Mouse (Mus musculus) CH12.LX (cell line): ENCODE data around the gene Hck. TPM values are rescaled to one million over a fixed set of nuclear protein-coding genes. Genes with fewer than 3 reads are reported as not detected.

Experiments
- DNase-seq: peaks from one replicate; pipeline ENCODE4 v3.0.0-alpha.2; 2013; ENCODE audit errors: extremely low read depth
- H3K27ac ChIP-seq: 2 replicates; pipeline ENCODE4 v1.5.1; 2012; ENCODE audit warnings: low read depth, mild to moderate bottlenecking, control low read depth, moderate library complexity; ENCODE audit not compliant: insufficient read depth
- H3K27me3 ChIP-seq: replicated peaks from 2 replicates; pipeline ENCODE3; 2012; ENCODE audit warnings: inconsistent platforms
- H3K36me3 ChIP-seq, 2 experiments: replicated peaks in 1 of 2; 2 replicates each; pipeline versions ENCODE3 to v1.6.1; 2012; ENCODE audit warnings: inconsistent platforms in 1 of 2, low read length in 1 of 2, mild to moderate bottlenecking in 1 of 2, mixed read lengths in 1 of 2, moderate library complexity in 1 of 2; ENCODE audit not compliant: control insufficient read depth in 1 of 2, insufficient read depth in 1 of 2
- H3K4me1 ChIP-seq, 2 experiments: 2 replicates each; pipeline ENCODE4 v1.6.1; 2012; ENCODE audit warnings: inconsistent platforms in 1 of 2, moderate library complexity in 1 of 2; ENCODE audit not compliant: insufficient read depth in 2 of 2, control insufficient read depth in 1 of 2
- H3K4me2 ChIP-seq: 2 replicates; pipeline ENCODE4 v1.6.1; 2012; ENCODE audit warnings: low read depth, mild to moderate bottlenecking, control low read depth; ENCODE audit not compliant: poor library complexity, insufficient read depth, severe bottlenecking
- H3K4me3 ChIP-seq, 3 experiments: fragments of 150-350 bp in 1 of 3; sonication (generic) in 1 of 3; replicated peaks in 1 of 3; 2 replicates each; pipeline versions ENCODE3 to v1.5.1; 2011 to 2012; ENCODE audit warnings: low read depth in 2 of 3, low read length in 2 of 3, mild to moderate bottlenecking in 2 of 3, moderate library complexity in 2 of 3, control low read depth in 1 of 3, improper control_type of control experiment in 1 of 3, inconsistent platforms in 1 of 3, mixed read lengths in 1 of 3; ENCODE audit not compliant: poor library complexity in 1 of 3
- H3K79me2 ChIP-seq: replicated peaks from 2 replicates; pipeline ENCODE4 v1.6.1; 2012; ENCODE audit warnings: mild to moderate bottlenecking, moderate library complexity; ENCODE audit not compliant: control insufficient read depth, poor library complexity, insufficient read depth, severe bottlenecking; ENCODE audit errors: extremely low read depth
- H3K9ac ChIP-seq: 2 replicates; pipeline ENCODE4 v1.6.1; 2012; ENCODE audit warnings: low read depth, mild to moderate bottlenecking, control low read depth, moderate library complexity; ENCODE audit not compliant: insufficient read depth
- H3K9me3 ChIP-seq: replicated peaks from 2 replicates; pipeline ENCODE3; 2012; ENCODE audit warnings: low read length, inconsistent platforms, mixed read lengths
- BHLHE40 ChIP-seq: IDR thresholded peaks from 2 replicates; pipeline ENCODE4 v1.6.1; 2011; ENCODE audit warnings: mild to moderate bottlenecking, low read depth, low read length, improper control_type of control experiment
- CTCF ChIP-seq, 2 experiments: IDR thresholded peaks in 1 of 2; conservative IDR thresholded peaks in 1 of 2; 2 replicates each; pipeline ENCODE4 v1.5.1; 2011 to 2012; ENCODE audit warnings: low read depth in 2 of 2, low read length in 2 of 2, improper control_type of control experiment in 1 of 2, inconsistent platforms in 1 of 2, mild to moderate bottlenecking in 1 of 2, moderate library complexity in 1 of 2
- E2F4 ChIP-seq: IDR thresholded peaks from 2 replicates; pipeline ENCODE4 v1.6.1; 2011; ENCODE audit warnings: low read depth, low read length, improper control_type of control experiment; ENCODE audit not compliant: insufficient replicate concordance
- EP300 ChIP-seq: IDR thresholded peaks from 2 replicates; pipeline ENCODE4 v1.6.1; 2011; ENCODE audit warnings: low read length, improper control_type of control experiment
- ETS1 ChIP-seq: conservative IDR thresholded peaks from 2 replicates; pipeline ENCODE4 v1.6.1; 2012; ENCODE audit warnings: low read depth, mild to moderate bottlenecking, inconsistent platforms, low read length, improper control_type of control experiment, moderate library complexity
- HCFC1 ChIP-seq: IDR thresholded peaks from 2 replicates; pipeline ENCODE4 v1.6.1; 2012; ENCODE audit warnings: low read depth, mild to moderate bottlenecking, inconsistent platforms, low read length, improper control_type of control experiment
- JUN ChIP-seq: IDR thresholded peaks from 2 replicates; pipeline ENCODE4 v1.6.1; 2011; ENCODE audit warnings: low read depth, mild to moderate bottlenecking, low read length, improper control_type of control experiment, moderate library complexity; ENCODE audit not compliant: insufficient read depth
- JUND ChIP-seq: conservative IDR thresholded peaks from 2 replicates; pipeline ENCODE4 v1.6.1; 2011; ENCODE audit warnings: low read depth, low read length, improper control_type of control experiment
- MAFK ChIP-seq: IDR thresholded peaks from 2 replicates; pipeline ENCODE4 v1.6.1; 2011; ENCODE audit warnings: low read length, improper control_type of control experiment; ENCODE audit not compliant: insufficient replicate concordance
- MAX ChIP-seq: IDR thresholded peaks from 2 replicates; pipeline ENCODE4 v1.6.1; 2011; ENCODE audit warnings: low read length, improper control_type of control experiment
- MEF2A ChIP-seq: IDR thresholded peaks from 2 replicates; pipeline ENCODE4 v1.6.1; 2014; ENCODE audit warnings: low read depth, mild to moderate bottlenecking, inconsistent platforms, low read length, improper control_type of control experiment, borderline replicate concordance
- MXI1 ChIP-seq: IDR thresholded peaks from 2 replicates; pipeline ENCODE4 v1.6.1; 2011; ENCODE audit warnings: mild to moderate bottlenecking, low read depth, low read length, improper control_type of control experiment
- NELFE ChIP-seq: IDR thresholded peaks from 2 replicates; pipeline ENCODE4 v1.6.1; 2011; ENCODE audit warnings: low read depth, low read length, improper control_type of control experiment
- PAX5 ChIP-seq: IDR thresholded peaks from 2 replicates; pipeline ENCODE4 v1.6.1; 2012; ENCODE audit warnings: low read length, inconsistent platforms, mixed read lengths
- POLR2A ChIP-seq: IDR thresholded peaks from 2 replicates; pipeline ENCODE4 v1.6.1; 2011; ENCODE audit warnings: low read depth, mild to moderate bottlenecking, improper control_type of control experiment, low read length
- RAD21 ChIP-seq: IDR thresholded peaks from 2 replicates; pipeline ENCODE4 v1.6.1; 2011; ENCODE audit warnings: low read depth, mild to moderate bottlenecking, low read length, improper control_type of control experiment, moderate library complexity
- RCOR1 ChIP-seq: conservative IDR thresholded peaks from 2 replicates; pipeline ENCODE4 v1.6.1; 2012; ENCODE audit warnings: low read depth, mild to moderate bottlenecking, inconsistent platforms, low read length, improper control_type of control experiment
- SIN3A ChIP-seq: IDR thresholded peaks from 2 replicates; pipeline ENCODE4 v1.6.1; 2012; ENCODE audit warnings: low read length, improper control_type of control experiment, inconsistent platforms
- SMC3 ChIP-seq: IDR thresholded peaks from 2 replicates; pipeline ENCODE4 v1.6.1; 2011; ENCODE audit warnings: low read depth, low read length, improper control_type of control experiment
- TBP ChIP-seq: conservative IDR thresholded peaks from 2 replicates; pipeline ENCODE4 v1.6.1; 2011; ENCODE audit warnings: low read depth, low read length, improper control_type of control experiment
- TCF12 ChIP-seq: IDR thresholded peaks from 2 replicates; pipeline ENCODE4 v1.6.1; 2014; ENCODE audit warnings: low read depth, mild to moderate bottlenecking, inconsistent platforms, low read length, improper control_type of control experiment
- UBTF ChIP-seq: IDR thresholded peaks from 2 replicates; pipeline ENCODE4 v1.6.1; 2012; ENCODE audit warnings: low read depth, mild to moderate bottlenecking, inconsistent platforms, low read length, improper control_type of control experiment, moderate library complexity
- USF1 ChIP-seq: IDR thresholded peaks from 2 replicates; pipeline ENCODE4 v1.6.1; 2014; ENCODE audit warnings: low read depth, mild to moderate bottlenecking, inconsistent platforms, low read length, improper control_type of control experiment
- USF2 ChIP-seq: conservative IDR thresholded peaks from 2 replicates; pipeline ENCODE4 v1.6.1; 2011; ENCODE audit warnings: low read depth, low read length, improper control_type of control experiment
- ZC3H11A ChIP-seq: IDR thresholded peaks from 2 replicates; pipeline ENCODE4 v1.6.1; 2012; ENCODE audit warnings: low read depth, mild to moderate bottlenecking, inconsistent platforms, low read length, improper control_type of control experiment
- dilution Hi-C: fragments of 300-500 bp; cut with MboI; formaldehyde crosslinking; loops from 2 replicates; pipeline ENCODE4 v1.14.3; 2020; ENCODE audit warnings: low sequenced_read_pairs; ENCODE audit not compliant: extremely low pct_unique_long_range_greater_than_20kb, extremely low pct_ligation_motif_present
- in situ Hi-C: fragments of 300-500 bp; cut with MboI; formaldehyde crosslinking; loops from 3 replicates; pipeline ENCODE4 v1.14.3; 2019; ENCODE audit warnings: low sequenced_read_pairs, low pct_ligation_motif_present, low pct_unique_long_range_greater_than_20kb, mixed read lengths
- polyA plus RNA-seq: library from polyadenylated mRNA; unstranded; fragments of >175 nt; gene quantifications from 2 replicates; pipeline ENCODE4 v1.2.1, GENCODE M21; 2012; ENCODE audit warnings: low read depth; ENCODE audit not compliant: insufficient read length
- total RNA-seq, 2 experiments: library from RNA; depleted of rRNA; stranded (reverse); fragments of 300-350 nt in 1 of 2; fragments of >200 nt in 1 of 2; gene quantifications; 2 replicates each; pipeline ENCODE4 v1.2.3; 2012 to 2014

Gene Hck
- total and polyA plus RNA-seq, 3 experiments, result 0.08 to 0.68 (median 0.63) TPM

DNA sequence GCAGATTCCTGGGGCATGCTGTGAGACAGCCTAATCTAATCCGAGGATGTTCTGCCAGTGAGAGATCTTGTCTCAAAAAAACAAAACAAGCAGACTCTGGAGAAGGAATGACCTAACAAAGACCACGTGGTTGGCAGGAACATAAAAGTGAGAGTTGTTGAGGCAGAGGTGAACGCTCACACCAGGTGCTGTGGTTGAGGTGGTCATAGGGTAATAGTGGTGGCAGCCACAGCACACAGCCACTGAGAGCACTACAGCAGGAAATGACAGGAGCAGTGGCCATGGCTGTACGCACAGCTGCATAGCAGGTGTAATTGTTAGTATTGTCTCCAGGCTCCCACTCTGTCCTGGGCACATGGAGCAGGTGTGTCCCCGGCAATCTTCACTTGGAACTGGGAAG is 17.6 kb downstream of the Hck start:
- Histone ChIP-seq H3K4me2 (no peak overlapping the region), H3K27ac (no peak overlapping the region), H3K36me3 (no peaks in the 10 kb centered on the region), H3K9me3 (peaks cover 10% of the 10 kb centered on the region), H3K79me2 (no peaks in the 10 kb centered on the region), H3K27me3 (peaks cover 73% of the 10 kb centered on the region), H3K9ac (no peak overlapping the region), H3K4me3 (no peak overlapping the region), H3K4me1 (peaks cover 11 to 31% of the 10 kb centered on the region in 2 experiments; a peak in 2 of 4 replicates)
- in situ Hi-C loops (loop anchor here (25.0 kb wide), 1 partner anchor 461 kb away; no protein-coding TSS in a partner anchor), dilution Hi-C loops (no loop called here)
- DNase-seq, result peak; percentile 49
- TF ChIP-seq RCOR1, result no peak
- TF ChIP-seq ZC3H11A, result no peak
- no peak for TF ChIP-seq CTCF (conservative IDR thresholded peaks at IDR 0.05 in 1 of 2, IDR thresholded peaks at IDR 0.05 in 1 of 2; ENCODE audit: low read depth in 2 of 2, low read length in 2 of 2)
- no peak for TF ChIP-seq POLR2A
- TF ChIP-seq UBTF, result no peak
- no peak for TF ChIP-seq SMC3
- peak; percentile 68 for TF ChIP-seq TCF12
- TF ChIP-seq HCFC1, result no peak
- peak; percentile 57; the same call in 1 of the 2 replicates for TF ChIP-seq MAFK
- TF ChIP-seq MEF2A, result no peak
- no peak for TF ChIP-seq USF2
- TF ChIP-seq ETS1, result no peak
- TF ChIP-seq USF1, result no peak
- peak; percentile 87 for TF ChIP-seq MAX
- no peak for TF ChIP-seq JUND
- TF ChIP-seq BHLHE40, result peak; percentile 26; the same call in 1 of the 2 replicates
- TF ChIP-seq JUN, result no peak
- no peak for TF ChIP-seq TBP
- no peak for TF ChIP-seq NELFE
- no peak for TF ChIP-seq E2F4
- no peak for TF ChIP-seq EP300
- TF ChIP-seq MXI1, result no peak

GRCm38 (mm10) chr2:153131019-153131418 is 22.8 kb downstream of the Hck start:
- no peaks in the 10 kb centered on the region for H3K79me2 ChIP-seq
- H3K9ac ChIP-seq, result no peak overlapping the region
- H3K27me3 ChIP-seq, result peaks cover 80% of the 10 kb centered on the region
- no peak overlapping the region for H3K27ac ChIP-seq
- TF ChIP-seq SMC3, result peak; percentile 64
- TF ChIP-seq BHLHE40, result peak; percentile 58
- TF ChIP-seq PAX5, result no peak
- no peak for TF ChIP-seq MAFK
- TF ChIP-seq CTCF (conservative IDR thresholded peaks at IDR 0.05 in 1 of 2, IDR thresholded peaks at IDR 0.05 in 1 of 2; ENCODE audit: low read depth in 2 of 2, low read length in 2 of 2), result peak in 1 of 2 experiments; percentile 72; a peak in 2 of 4 replicates
- TF ChIP-seq HCFC1, result no peak
- TF ChIP-seq RAD21, result peak; percentile 55
- no peak for TF ChIP-seq SIN3A
- no peak overlapping the region for H3K4me3 ChIP-seq
- no peaks in the 10 kb centered on the region for H3K9me3 ChIP-seq
- no peak overlapping the region for H3K4me2 ChIP-seq
- in situ Hi-C loops, result loop anchor here (25.0 kb wide), 1 partner anchor 456 kb away; no protein-coding TSS in a partner anchor
- H3K4me1 ChIP-seq, result peaks cover 0 to 20% of the 10 kb centered on the region in 2 experiments; a peak in 2 of 4 replicates
- dilution Hi-C loops, result no loop called here
- no peak for DNase-seq
- H3K36me3 ChIP-seq, result no peaks in the 10 kb centered on the region
